Mouse (Mus musculus) heart, adult 2 months (tissue): ENCODE measurements around the gene Rapgef1. TPM values are rescaled to one million over a fixed set of nuclear protein-coding genes. Genes with fewer than 3 reads are reported as not detected.

ENCODE experiments used
- DNase-seq, 2 experiments: peaks; one replicate each; pipeline ENCODE4 v3.0.0; 2021
- H3K27ac ChIP-seq: fragments of 200-600 bp; 2 replicates; pipeline ENCODE4 v1.8.1; 2022
- H3K27me3 ChIP-seq: fragments of 200-500 bp; 2 replicates; pipeline ENCODE4 v1.6.1; 2012; ENCODE audit warnings: mild to moderate bottlenecking, low read length, inconsistent platforms, mixed read lengths; ENCODE audit not compliant: control insufficient read depth, insufficient read depth
- H3K36me3 ChIP-seq: fragments of 200-500 bp; 2 replicates; pipeline ENCODE4 v1.6.1; 2012; ENCODE audit warnings: low read length, inconsistent platforms; ENCODE audit not compliant: control insufficient read depth, insufficient read depth
- H3K4me1 ChIP-seq: fragments of 200-500 bp; 2 replicates; pipeline ENCODE4 v1.6.1; 2011; ENCODE audit warnings: low read length; ENCODE audit not compliant: control insufficient read depth, insufficient read depth
- H3K4me3 ChIP-seq: fragments of 200-600 bp; 2 replicates; pipeline ENCODE4 v1.8.1; 2022
- H3K79me2 ChIP-seq: fragments of 200-500 bp; replicated peaks from 2 replicates; pipeline ENCODE4 v1.6.1; 2012; ENCODE audit warnings: mild to moderate bottlenecking, inconsistent platforms, low read length, moderate library complexity, mixed read lengths; ENCODE audit not compliant: control insufficient read depth, insufficient read depth
- H3K9ac ChIP-seq: fragments of 200-500 bp; 2 replicates; pipeline ENCODE4 v1.6.1; 2012; ENCODE audit warnings: low read depth, mild to moderate bottlenecking, control low read depth, inconsistent platforms, low read length, mixed read lengths
- CTCF ChIP-seq: fragments of 200-600 bp; IDR thresholded peaks from 2 replicates; pipeline ENCODE4 v1.8.1; 2022; ENCODE audit warnings: antibody characterized with exemption, mild to moderate bottlenecking, moderate library complexity
- EP300 ChIP-seq: fragments of 200-500 bp; IDR thresholded peaks from 2 replicates; pipeline ENCODE4 v1.6.1; 2011; ENCODE audit warnings: low read depth, low read length, control low read depth; ENCODE audit not compliant: insufficient read depth
- POLR2A ChIP-seq: fragments of 200-500 bp; IDR thresholded peaks from 2 replicates; pipeline ENCODE4 v1.6.1; 2011; ENCODE audit warnings: mild to moderate bottlenecking, low read depth, low read length, control low read depth; ENCODE audit not compliant: insufficient read depth
- WGBS: fragments of 180-500 bp; shearing (Covaris S2); methylation state at CpG from one replicate; pipeline ENCODE4 v1.1.7; 2018; 5-methylcytosine and 5-hydroxymethylcytosine counted together
- intact Hi-C: fragments of 180-260 bp; cut with DNase I; formaldehyde crosslinking; loops from one replicate; pipeline ENCODE4 v1.15.1; 2025
- polyA plus RNA-seq: library from polyadenylated mRNA; depleted of rRNA; stranded (reverse); fragments of >200 nt; gene quantifications from 2 replicates; pipeline ENCODE4 v1.2.3, GENCODE M21; 2012
- total RNA-seq, 2 experiments: library from RNA; stranded (reverse); gene quantifications; 2 replicates each; pipeline ENCODE4 v1.2.3; 2021

The Rapgef1 gene
- total and polyA plus RNA-seq, 3 experiments = 65.0 to 116 (median 96.7) TPM

GRCm38 (mm10) chr2:29679710-29680584 is 60.4 kb downstream of the Rapgef1 start:
- Histone ChIP-seq H3K79me2 (peaks cover 9% of the 10 kb centered on the region), H3K4me3 (no peak overlapping the region), H3K27ac (no peak overlapping the region), H3K4me1 (peaks cover 16% of the 10 kb centered on the region), H3K9ac (no peak overlapping the region), H3K36me3 (peaks cover 24% of the 10 kb centered on the region), H3K27me3 (no peaks in the 10 kb centered on the region)
- no peak for DNase-seq
- intact Hi-C loops = no loop called here
- TF ChIP-seq CTCF = no peak
- no peak for TF ChIP-seq EP300
- TF ChIP-seq POLR2A = no peak
- WGBS = 89% methylated on average over 6 of the region's 6 CpGs

DNA sequence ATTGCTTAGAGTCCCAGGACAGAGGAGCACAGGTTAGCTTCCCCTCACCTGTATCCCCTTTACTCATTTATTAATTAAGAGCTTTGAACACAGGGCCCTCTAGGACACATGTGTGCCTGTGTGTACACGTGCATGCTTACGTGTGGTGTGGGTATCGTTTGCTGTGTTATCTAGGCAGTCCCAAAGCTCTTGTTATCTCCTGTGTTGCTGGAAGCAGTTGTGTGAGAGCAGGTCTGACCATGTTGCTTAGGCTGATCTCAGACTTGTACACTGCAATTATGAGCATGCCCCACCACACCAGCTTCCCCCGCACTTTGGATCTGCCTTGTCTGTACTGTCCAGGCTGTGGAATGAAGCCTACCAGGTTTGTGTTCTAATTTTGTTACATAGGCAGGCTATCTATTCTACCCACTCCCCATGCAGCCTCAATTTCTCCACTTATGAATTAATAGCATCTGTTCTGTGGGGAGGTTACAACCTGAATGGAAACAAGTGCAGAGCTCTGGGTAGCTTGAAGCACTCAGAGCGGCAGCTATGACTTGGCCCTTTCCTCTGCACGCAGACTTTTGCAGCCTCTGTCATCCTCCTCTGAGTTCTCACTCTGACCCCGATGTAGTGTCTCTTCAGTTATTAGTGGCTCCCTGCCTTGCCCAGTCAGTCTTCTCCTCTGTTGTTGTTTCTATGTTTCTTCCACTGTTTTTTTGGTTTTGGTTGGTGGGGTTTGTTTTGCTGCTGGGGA is 63.9 kb downstream of the Rapgef1 start:
- TF ChIP-seq EP300 (no peak), POLR2A (no peak), CTCF (no peak)
- 83% methylated on average over 7 of the region's 7 CpGs for WGBS
- intact Hi-C loops = no loop called here
- no peaks in the 10 kb centered on the region for H3K27me3 ChIP-seq
- H3K36me3 ChIP-seq = peaks cover 4% of the 10 kb centered on the region; the same call in 1 of the 2 replicates
- H3K79me2 ChIP-seq = peaks cover 6% of the 10 kb centered on the region
- no peak for DNase-seq
- H3K27ac ChIP-seq = no peak overlapping the region
- no peak overlapping the region for H3K4me3 ChIP-seq
- peaks cover 3% of the 10 kb centered on the region for H3K4me1 ChIP-seq
- no peak overlapping the region for H3K9ac ChIP-seq

GRCm38 (mm10) chr2:29684498-29684897 is 65.0 kb downstream of the Rapgef1 start:
- H3K79me2 ChIP-seq = peaks cover 6% of the 10 kb centered on the region
- H3K36me3 ChIP-seq = no peaks in the 10 kb centered on the region
- no peak for DNase-seq
- H3K4me1 ChIP-seq = peaks cover 2% of the 10 kb centered on the region
- TF ChIP-seq EP300 (no peak), POLR2A (no peak), CTCF (no peak)
- H3K27ac ChIP-seq = no peak overlapping the region
- 69% methylated on average over 2 of the region's 2 CpGs for WGBS
- H3K4me3 ChIP-seq = no peak overlapping the region
- H3K27me3 ChIP-seq = no peaks in the 10 kb centered on the region
- intact Hi-C loops = no loop called here
- H3K9ac ChIP-seq = no peak overlapping the region

GRCm38 (mm10) chr2:29689014-29689413 is 69.5 kb downstream of the Rapgef1 start:
- H3K9ac ChIP-seq = no peak overlapping the region
- intact Hi-C loops = no loop called here
- no peak for DNase-seq
- H3K4me1 ChIP-seq = peaks cover 3% of the 10 kb centered on the region
- TF ChIP-seq POLR2A (no peak), CTCF (no peak), EP300 (no peak)
- no peak overlapping the region for H3K4me3 ChIP-seq
- H3K79me2 ChIP-seq = no peaks in the 10 kb centered on the region
- no peaks in the 10 kb centered on the region for H3K27me3 ChIP-seq
- H3K36me3 ChIP-seq = peaks cover 2% of the 10 kb centered on the region; the same call in 1 of the 2 replicates
- 74% methylated on average over 7 of the region's 7 CpGs for WGBS
- no peak overlapping the region for H3K27ac ChIP-seq

DNA sequence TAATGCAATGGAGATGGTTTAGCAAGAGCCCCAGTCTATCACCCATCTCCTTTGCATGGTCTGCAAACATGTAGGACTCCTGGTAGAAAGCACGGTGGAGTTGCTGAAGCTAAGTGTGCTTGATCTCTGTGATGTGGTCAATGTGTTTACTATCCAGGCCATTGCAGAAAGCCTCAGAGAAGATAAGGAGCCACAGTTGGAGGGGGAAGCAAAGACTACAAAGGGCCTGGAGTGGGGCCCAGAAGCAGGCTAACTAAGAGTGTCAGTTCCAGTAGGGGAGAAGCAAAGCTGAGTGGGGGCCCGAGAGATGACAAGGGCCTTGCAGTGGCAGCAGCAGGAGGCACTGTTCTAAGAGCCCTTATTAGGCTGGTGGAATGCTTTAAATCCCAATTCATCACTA is 70.0 kb downstream of the Rapgef1 start:
- H3K36me3 ChIP-seq = peaks cover 2% of the 10 kb centered on the region; the same call in 1 of the 2 replicates
- intact Hi-C loops = no loop called here
- H3K9ac ChIP-seq = no peak overlapping the region
- no peak overlapping the region for H3K27ac ChIP-seq
- TF ChIP-seq CTCF (no peak), POLR2A (no peak), EP300 (no peak)
- 53% methylated on average over 2 of the region's 2 CpGs for WGBS
- no peak for DNase-seq
- H3K4me3 ChIP-seq = no peak overlapping the region
- no peaks in the 10 kb centered on the region for H3K79me2 ChIP-seq
- no peaks in the 10 kb centered on the region for H3K27me3 ChIP-seq
- H3K4me1 ChIP-seq = peaks cover 3% of the 10 kb centered on the region

GRCm38 (mm10) chr2:29691068-29691467 is 71.5 kb downstream of the Rapgef1 start:
- TF ChIP-seq EP300 = no peak
- no peak for TF ChIP-seq POLR2A
- no peak for TF ChIP-seq CTCF
- H3K79me2 ChIP-seq = no peaks in the 10 kb centered on the region
- peaks cover 2% of the 10 kb centered on the region; the same call in 1 of the 2 replicates for H3K36me3 ChIP-seq
- 62% methylated on average over 5 of the region's 5 CpGs for WGBS
- intact Hi-C loops = loop anchor here (5.0 kb wide), 1 partner anchor 74 kb away; the partner anchor contains the start of gene Rapgef1
- DNase-seq = no peak
- H3K27ac ChIP-seq = no peak overlapping the region
- no peak overlapping the region for H3K9ac ChIP-seq
- no peak overlapping the region for H3K4me3 ChIP-seq
- no peaks in the 10 kb centered on the region for H3K27me3 ChIP-seq
- H3K4me1 ChIP-seq = peaks cover 3% of the 10 kb centered on the region
